Mouse (Mus musculus) forebrain, embryonic 14.5 days (tissue): ENCODE measurements around the gene Catsperd. TPM values are rescaled to one million over a fixed set of nuclear protein-coding genes. Genes with fewer than 3 reads are reported as not detected.

Experiments used
- ATAC-seq: fragments of 200-750 bp; cut with Nextera tagmentation; 2 replicates; pipeline ENCODE4 v1.8.0; 2017; ENCODE audit warnings: mild to moderate bottlenecking, moderate library complexity
- DNase-seq: peaks from one replicate; pipeline ENCODE4 v3.0.0-alpha.2; 2015; ENCODE audit warnings: low spot score
- H3K27ac ChIP-seq: fragments of 300-500 bp; sonication (generic); 2 replicates; pipeline ENCODE4 v1.5.1; 2014; ENCODE audit warnings: low read depth, mild to moderate bottlenecking, control low read depth, low read length, moderate library complexity
- H3K27me3 ChIP-seq: fragments of 300-500 bp; sonication (generic); replicated peaks from 2 replicates; pipeline ENCODE4 v1.6.1; 2014; ENCODE audit warnings: low read length, control low read depth, mixed read lengths; ENCODE audit not compliant: control insufficient read depth, insufficient read depth
- H3K36me3 ChIP-seq: fragments of 300-500 bp; sonication (generic); 2 replicates; pipeline ENCODE4 v1.6.1; 2014; ENCODE audit warnings: low read length, control low read depth; ENCODE audit not compliant: control insufficient read depth, insufficient read depth
- H3K4me1 ChIP-seq: fragments of 300-500 bp; sonication (generic); 2 replicates; pipeline ENCODE4 v1.6.1; 2014; ENCODE audit warnings: antibody characterized with exemption, low read length, control low read depth; ENCODE audit not compliant: control insufficient read depth, insufficient read depth
- H3K4me2 ChIP-seq: fragments of 300-500 bp; sonication (generic); 2 replicates; pipeline ENCODE4 v1.6.1; 2014; ENCODE audit warnings: mild to moderate bottlenecking, control low read depth, low read length
- H3K4me3 ChIP-seq: fragments of 300-500 bp; sonication (generic); 2 replicates; pipeline ENCODE4 v1.5.1; 2014; ENCODE audit warnings: low read depth, low read length, control low read depth
- H3K9ac ChIP-seq: fragments of 300-500 bp; sonication (generic); 2 replicates; pipeline ENCODE4 v1.6.1; 2014; ENCODE audit warnings: mild to moderate bottlenecking, low read length, control low read depth, moderate library complexity
- H3K9me3 ChIP-seq: fragments of 300-500 bp; sonication (generic); replicated peaks from 2 replicates; pipeline ENCODE4 v1.6.1; 2016; ENCODE audit warnings: low read length, control low read depth, mixed read lengths; ENCODE audit not compliant: control insufficient read depth
- WGBS: fragments of 180-500 bp; shearing (Covaris S2); extraction: QIAGEN DNeasy Blood & Tissue Kit; methylation state at CpG from one replicate; pipeline ENCODE4 v1.1.7; 2014; 5-methylcytosine and 5-hydroxymethylcytosine counted together
- polyA plus RNA-seq: library from polyadenylated mRNA; unstranded; fragments of >200 nt; fragmentation: Nextera tagmentation; extraction: Ambion mirVana; gene quantifications from 2 replicates; pipeline ENCODE4 v1.2.1, GENCODE M21; 2014

The Catsperd gene
- polyA plus RNA-seq: 1.2 and 1.3 TPM in 2 replicates

DNA sequence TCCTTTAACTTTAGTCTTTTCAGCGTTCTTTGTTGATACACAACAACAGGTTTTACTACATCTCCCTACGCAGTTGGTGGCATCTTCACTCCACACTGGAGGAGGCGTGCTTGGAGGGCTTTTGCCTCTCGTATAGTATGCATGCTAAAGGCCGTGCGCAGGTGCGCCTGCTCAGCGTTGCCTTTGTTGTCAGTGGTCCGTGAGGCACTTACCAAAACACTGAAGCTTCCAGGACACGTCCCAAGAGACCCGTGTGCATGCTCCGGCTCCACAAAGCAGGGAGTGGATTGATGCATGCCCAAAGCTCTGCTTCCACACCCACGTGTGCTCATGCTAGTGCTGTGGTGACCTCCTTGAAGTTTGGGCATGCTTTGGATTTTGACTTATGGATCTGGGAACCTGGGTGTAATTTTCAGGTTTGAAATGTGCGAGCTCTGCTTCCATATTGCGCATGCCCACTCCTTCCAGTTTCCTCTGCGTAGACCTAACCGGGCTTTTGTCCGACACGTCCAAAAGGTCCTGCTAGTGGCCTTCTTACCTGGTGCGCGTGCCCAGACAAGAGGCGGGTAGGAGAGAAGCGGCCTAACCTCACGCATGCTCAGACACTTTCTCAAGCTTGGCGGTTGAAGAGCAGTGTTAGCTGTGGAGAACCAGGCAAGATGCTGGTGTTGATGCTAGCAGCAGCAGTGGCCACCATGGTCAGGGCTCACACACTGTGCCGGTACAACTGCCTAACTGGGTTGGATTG is at the start of gene Catsperd:
Catsperd (plus strand) TSS at position 614 of the 748 bp plus-strand sequence.
- WGBS: 8% methylated on average over 26 of the region's 26 CpGs
- DNase-seq: peak; percentile 32
- peak; percentile 38 for ATAC-seq

DNA sequence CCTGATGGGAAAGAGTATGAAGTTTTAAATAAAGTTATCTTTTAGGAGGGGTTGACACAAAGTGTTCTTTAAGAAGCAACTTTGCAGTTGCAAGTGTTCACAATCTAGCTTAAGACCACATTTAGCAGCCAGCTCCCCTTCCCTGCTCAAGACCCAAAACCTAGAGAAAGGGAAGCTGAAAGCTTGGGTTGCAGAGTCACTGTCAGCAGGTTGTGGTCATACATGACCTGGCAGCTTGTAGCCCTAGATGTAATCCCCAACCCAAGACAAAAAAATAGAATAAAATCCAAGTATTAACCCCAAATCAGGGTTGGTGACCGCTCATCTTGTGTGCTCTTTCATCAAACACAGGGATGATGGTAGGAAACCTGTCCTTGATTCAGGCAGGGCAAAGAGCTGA is 44.9 kb upstream of the Catsperd start:
- WGBS: 65% methylated on average over 1 of the region's 1 CpGs
- peaks cover 63% of the 10 kb centered on the region for H3K36me3 ChIP-seq
- H3K4me2 ChIP-seq: peak overlapping the region; percentile 86
- H3K27ac ChIP-seq: no peak overlapping the region
- DNase-seq (no peak), ATAC-seq (no peak)
- no peaks in the 10 kb centered on the region for H3K9me3 ChIP-seq
- peaks cover 29% of the 10 kb centered on the region for H3K4me1 ChIP-seq
- no peaks in the 10 kb centered on the region for H3K27me3 ChIP-seq
- H3K4me3 ChIP-seq: peak overlapping the region; percentile 89
- H3K9ac ChIP-seq: peak overlapping the region; percentile 89

More for the DNA sequence above, at the start of gene Catsperd:
- H3K4me3 ChIP-seq: peak within 1 kb of the TSS; percentile 92
- no peaks in the 10 kb centered on the region for H3K9me3 ChIP-seq
- H3K4me1 ChIP-seq: peaks cover 16% of the 10 kb centered on the region
- no peaks in the 10 kb centered on the region for H3K27me3 ChIP-seq
- peak within 1 kb of the TSS; percentile 77 for H3K4me2 ChIP-seq
- no peak within 1 kb of the TSS for H3K27ac ChIP-seq
- peak within 1 kb of the TSS; percentile 45 for H3K9ac ChIP-seq
- H3K36me3 ChIP-seq: peaks cover 15% of the 10 kb centered on the region

GRCm38 (mm10) chr17:56583611-56584256 is 44.2 kb upstream of the Catsperd start:
- peaks cover 63% of the 10 kb centered on the region for H3K36me3 ChIP-seq
- no peak for DNase-seq
- no peaks in the 10 kb centered on the region for H3K27me3 ChIP-seq
- H3K27ac ChIP-seq: peak overlapping the region; percentile 93
- H3K4me3 ChIP-seq: peak overlapping the region; percentile 89
- peaks cover 29% of the 10 kb centered on the region for H3K4me1 ChIP-seq
- H3K4me2 ChIP-seq: peak overlapping the region; percentile 86
- H3K9ac ChIP-seq: peak overlapping the region; percentile 89
- ATAC-seq: no peak
- H3K9me3 ChIP-seq: no peaks in the 10 kb centered on the region
- 4% methylated on average over 32 of the region's 33 CpGs for WGBS

- Histone ChIP-seq H3K4me3 (peak within 1 kb of the TSS; percentile 89), H3K27ac (peak within 1 kb of the TSS; percentile 93), H3K9ac (peak within 1 kb of the TSS; percentile 90), H3K27me3 (no peaks in the 10 kb centered on the region), H3K36me3 (peaks cover 64% of the 10 kb centered on the region), H3K9me3 (no peaks in the 10 kb centered on the region), H3K4me1 (peaks cover 29% of the 10 kb centered on the region), H3K4me2 (peak within 1 kb of the TSS; percentile 86)
- DNase-seq (peak; percentile 100), ATAC-seq (peak; percentile 95)
- under 1% methylated on average over 86 of the region's 101 CpGs for WGBS
Measured at GRCm38 (mm10) chr17:56584257-56585130, 43.4 kb upstream of the Catsperd start, which contains the start of the genes Safb2 and Safb. Gene Safb2, minus strand, starts transcription at chr17:56584585. Gene Safb, plus strand, starts transcription at chr17:56584825.

GRCm38 (mm10) chr17:56585171-56585821 is 42.6 kb upstream of the Catsperd start:
- peak; percentile 41 for DNase-seq
- peak; percentile 16 for ATAC-seq
- H3K36me3 ChIP-seq: peaks cover 64% of the 10 kb centered on the region
- peaks cover 29% of the 10 kb centered on the region for H3K4me1 ChIP-seq
- WGBS: under 1% methylated on average over 61 of the region's 61 CpGs
- H3K9ac ChIP-seq: peak overlapping the region; percentile 90
- no peaks in the 10 kb centered on the region for H3K27me3 ChIP-seq
- H3K9me3 ChIP-seq: no peaks in the 10 kb centered on the region
- peak overlapping the region; percentile 92 for H3K27ac ChIP-seq
- peak overlapping the region; percentile 85 for H3K4me2 ChIP-seq
- peak overlapping the region; percentile 89 for H3K4me3 ChIP-seq

- peak overlapping the region; percentile 85; the same call in 1 of the 2 replicates for H3K4me2 ChIP-seq
- H3K4me1 ChIP-seq: peaks cover 25% of the 10 kb centered on the region
- DNase-seq (no peak), ATAC-seq (no peak)
- WGBS: 75% methylated on average over 1 of the region's 1 CpGs
- H3K9me3 ChIP-seq: no peaks in the 10 kb centered on the region
- peak overlapping the region; percentile 25; the same call in 1 of the 2 replicates for H3K9ac ChIP-seq
- no peak overlapping the region for H3K4me3 ChIP-seq
- H3K36me3 ChIP-seq: peaks cover 67% of the 10 kb centered on the region
- 0 out of 2 replicates have a peak overlapping the region, but pooled peaks have one; percentile 27 for H3K27ac ChIP-seq
- H3K27me3 ChIP-seq: no peaks in the 10 kb centered on the region
Measured at GRCm38 (mm10) chr17:56587773-56588172, 40.2 kb upstream of the Catsperd start.

DNA sequence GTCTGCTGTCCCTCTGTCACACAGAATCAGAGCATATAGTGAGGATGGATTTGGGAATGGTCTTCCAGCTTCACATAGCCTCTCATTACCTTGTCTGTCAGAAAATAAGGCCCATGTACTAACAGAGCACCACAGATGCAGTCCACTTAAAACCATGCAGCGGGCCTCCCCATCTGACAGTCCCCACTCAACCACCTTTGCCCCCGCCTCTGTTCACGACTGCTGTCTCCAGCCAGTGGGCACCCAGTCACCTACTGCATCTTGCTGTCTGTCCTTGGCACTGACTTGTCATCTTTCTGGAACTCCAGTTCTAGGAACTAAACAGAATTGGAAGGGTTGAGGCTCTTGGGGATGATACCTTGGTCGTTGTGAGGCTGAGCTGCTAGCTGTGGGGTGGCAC is 39.0 kb upstream of the Catsperd start:
- 88% methylated on average over 4 of the region's 4 CpGs for WGBS
- Histone ChIP-seq H3K27ac (no peak overlapping the region), H3K4me2 (no peak overlapping the region), H3K36me3 (peaks cover 78% of the 10 kb centered on the region), H3K27me3 (no peaks in the 10 kb centered on the region), H3K9me3 (no peaks in the 10 kb centered on the region), H3K4me3 (no peak overlapping the region), H3K4me1 (peaks cover 17% of the 10 kb centered on the region), H3K9ac (no peak overlapping the region)
- DNase-seq (no peak), ATAC-seq (no peak)

DNA sequence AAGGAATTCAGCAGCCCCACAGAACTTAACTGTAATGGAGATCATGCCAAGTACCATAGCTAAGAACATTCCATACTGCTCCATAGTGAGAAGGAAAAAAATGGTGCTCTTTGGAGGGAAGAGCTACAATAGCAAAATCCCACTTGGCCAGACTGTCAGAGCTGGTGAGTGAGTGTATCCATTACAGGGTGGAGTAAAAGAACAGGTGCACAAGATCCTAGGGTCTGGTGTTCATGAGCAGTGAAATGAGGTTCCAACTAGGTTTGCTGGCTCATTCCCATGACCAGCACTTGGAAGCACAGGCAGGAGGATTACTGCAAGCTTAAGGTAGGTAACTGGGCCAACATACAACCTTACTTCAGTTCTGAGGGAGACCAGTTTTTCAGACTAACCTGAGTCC is 35.4 kb upstream of the Catsperd start:
- ATAC-seq (no peak), DNase-seq (no peak)
- Histone ChIP-seq H3K9me3 (no peaks in the 10 kb centered on the region), H3K4me3 (no peak overlapping the region), H3K4me1 (peaks cover 2% of the 10 kb centered on the region; the same call in 1 of the 2 replicates), H3K27ac (no peak overlapping the region), H3K9ac (no peak overlapping the region), H3K4me2 (no peak overlapping the region), H3K36me3 (peaks cover 100% of the 10 kb centered on the region), H3K27me3 (no peaks in the 10 kb centered on the region)
